Mouse (Mus musculus) small intestine, adult 2 months (tissue): ENCODE data around the gene Lypd6. TPM values are rescaled to one million over a fixed set of nuclear protein-coding genes. Genes with fewer than 3 reads are reported as not detected.

Experiments used
- H3K27ac ChIP-seq: fragments of 200-500 bp; 2 replicates; pipeline ENCODE4 v1.5.1; 2012; ENCODE audit warnings: low read depth, low read length, control low read depth, inconsistent platforms; ENCODE audit not compliant: insufficient read depth
- H3K27me3 ChIP-seq: fragments of 200-500 bp; 2 replicates; pipeline ENCODE4 v1.6.1; 2012; ENCODE audit warnings: mild to moderate bottlenecking, moderate library complexity, low read length, inconsistent platforms; ENCODE audit not compliant: control insufficient read depth, insufficient read depth
- H3K36me3 ChIP-seq: fragments of 200-500 bp; 2 replicates; pipeline ENCODE4 v1.6.1; 2012; ENCODE audit warnings: mild to moderate bottlenecking, low read length, control low read depth, inconsistent platforms; ENCODE audit not compliant: control insufficient read depth, insufficient read depth
- H3K4me1 ChIP-seq: fragments of 200-500 bp; 2 replicates; pipeline ENCODE4 v1.6.1; 2012; ENCODE audit warnings: low read length, inconsistent platforms, mixed read lengths; ENCODE audit not compliant: control insufficient read depth, insufficient read depth, insufficient read length
- H3K4me3 ChIP-seq: fragments of 200-500 bp; 2 replicates; pipeline ENCODE4 v1.5.1; 2012; ENCODE audit warnings: low read depth, mild to moderate bottlenecking, control low read depth, inconsistent platforms, low read length, moderate library complexity
- CTCF ChIP-seq: fragments of 200-500 bp; IDR thresholded peaks from 2 replicates; pipeline ENCODE4 v1.5.1; 2012; ENCODE audit warnings: low read depth, mild to moderate bottlenecking, control low read depth, inconsistent platforms, low read length, moderate library complexity, mixed read lengths; ENCODE audit not compliant: insufficient replicate concordance, insufficient read length; ENCODE audit errors: extremely low read depth
- POLR2A ChIP-seq: fragments of 200-500 bp; IDR thresholded peaks from 2 replicates; pipeline ENCODE4 v1.6.1; 2012; ENCODE audit warnings: low read depth, mild to moderate bottlenecking, control low read depth, inconsistent platforms, low read length, moderate library complexity
- WGBS: fragments of 180-500 bp; shearing (Covaris S2); methylation state at CpG from one replicate; pipeline ENCODE4 v1.1.7; 2018; 5-methylcytosine and 5-hydroxymethylcytosine counted together
- polyA plus RNA-seq: library from polyadenylated mRNA; depleted of rRNA; stranded (reverse); fragments of >200 nt; gene quantifications from 2 replicates; pipeline ENCODE4 v1.2.3, GENCODE M21; 2012

Lypd6 gene
- polyA plus RNA-seq, 1 experiment, result 1.4 TPM

DNA sequence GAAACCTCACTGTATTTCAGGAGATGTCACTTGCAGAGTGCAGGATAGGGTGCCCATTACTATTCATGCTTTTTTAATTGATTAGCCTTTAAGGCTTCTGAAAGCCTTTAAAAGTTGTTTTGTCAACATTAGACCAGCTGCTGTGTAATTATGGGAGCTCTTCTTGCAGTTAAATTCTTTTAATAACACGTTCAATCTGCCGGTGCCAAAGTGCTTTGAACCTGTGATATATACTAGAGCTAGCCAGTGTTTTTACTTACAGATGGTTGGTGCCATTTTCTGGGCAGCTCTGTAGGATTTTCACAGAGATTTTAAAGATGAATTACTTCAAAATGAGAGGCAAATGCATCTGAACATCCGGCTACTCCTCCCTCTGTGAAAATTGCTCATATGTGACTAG is 21.5 kb downstream of the Lypd6 start:
- H3K36me3 ChIP-seq, result no peaks in the 10 kb centered on the region
- no peak overlapping the region for H3K4me3 ChIP-seq
- TF ChIP-seq POLR2A, result no peak
- TF ChIP-seq CTCF, result no peak
- H3K27me3 ChIP-seq, result no peaks in the 10 kb centered on the region
- 70% methylated on average over 3 of the region's 3 CpGs for WGBS
- no peak overlapping the region for H3K27ac ChIP-seq
- H3K4me1 ChIP-seq, result no peaks in the 10 kb centered on the region

- Histone ChIP-seq H3K4me3 (no peak overlapping the region), H3K36me3 (no peaks in the 10 kb centered on the region), H3K27me3 (no peaks in the 10 kb centered on the region; the same call in 1 of the 2 replicates), H3K4me1 (peaks cover 17% of the 10 kb centered on the region; the same call in 1 of the 2 replicates), H3K27ac (no peak overlapping the region)
- 22% methylated on average over 3 of the region's 3 CpGs for WGBS
- TF ChIP-seq POLR2A, result no peak
- TF ChIP-seq CTCF, result no peak
Measured at GRCm38 (mm10) chr2:50096336-50096735, 30.1 kb downstream of the Lypd6 start.

DNA sequence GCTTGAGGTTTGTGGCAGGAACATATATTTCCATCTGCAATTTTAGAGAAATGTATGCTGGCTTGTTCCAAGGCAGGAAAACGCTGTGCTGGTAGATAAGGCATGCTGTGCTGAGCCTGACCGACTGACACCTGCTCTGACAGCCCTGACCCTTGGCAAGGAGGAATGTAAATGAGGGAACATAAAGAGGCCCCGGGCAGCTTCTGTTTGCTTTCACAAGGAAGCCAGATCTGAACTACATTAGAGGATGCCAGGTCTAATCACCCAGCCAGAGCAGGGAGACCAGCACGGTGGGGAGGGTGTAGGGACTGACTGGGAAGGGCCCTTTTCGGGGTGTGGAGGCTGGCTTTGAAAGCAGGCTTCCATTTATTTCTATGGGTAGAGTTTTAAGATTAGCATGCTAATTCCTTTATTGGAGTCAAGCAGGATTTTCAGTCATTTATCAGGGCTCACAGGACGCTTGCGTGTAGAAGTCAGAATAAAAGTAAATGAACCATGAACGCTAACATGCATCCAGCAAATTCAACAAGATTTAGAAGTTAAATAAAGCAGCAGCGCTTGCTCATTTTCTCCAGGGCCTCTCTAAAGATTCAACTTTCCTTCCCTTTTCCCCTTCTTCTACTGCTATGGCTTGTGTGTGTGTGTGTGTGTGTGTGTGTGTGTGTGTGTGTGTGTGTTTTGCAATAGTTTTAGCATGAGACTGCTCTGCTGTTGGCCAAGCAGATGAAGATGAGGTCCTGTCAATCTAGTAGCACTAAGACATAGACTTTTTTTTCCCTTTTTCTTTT is 34.3 kb downstream of the Lypd6 start:
- H3K27me3 ChIP-seq, result no peaks in the 10 kb centered on the region; the same call in 1 of the 2 replicates
- peaks cover 18% of the 10 kb centered on the region; the same call in 1 of the 2 replicates for H3K4me1 ChIP-seq
- H3K4me3 ChIP-seq, result no peak overlapping the region
- H3K27ac ChIP-seq, result no peak overlapping the region
- WGBS, result 17% methylated on average over 9 of the region's 9 CpGs
- no peaks in the 10 kb centered on the region for H3K36me3 ChIP-seq
- TF ChIP-seq CTCF (no peak), POLR2A (no peak)

GRCm38 (mm10) chr2:50101152-50101450 is 34.9 kb downstream of the Lypd6 start:
- Histone ChIP-seq H3K27me3 (no peaks in the 10 kb centered on the region; the same call in 1 of the 2 replicates), H3K27ac (no peak overlapping the region), H3K4me1 (peaks cover 18% of the 10 kb centered on the region; the same call in 1 of the 2 replicates), H3K4me3 (no peak overlapping the region), H3K36me3 (no peaks in the 10 kb centered on the region)
- WGBS, result 70% methylated on average over 1 of the region's 1 CpGs
- no peak for TF ChIP-seq CTCF

- no peak overlapping the region for H3K27ac ChIP-seq
- TF ChIP-seq CTCF, result no peak
- TF ChIP-seq POLR2A, result no peak
- WGBS, result 63% methylated on average over 7 of the region's 7 CpGs
- no peak overlapping the region for H3K4me3 ChIP-seq
- no peaks in the 10 kb centered on the region; the same call in 1 of the 2 replicates for H3K27me3 ChIP-seq
- H3K4me1 ChIP-seq, result peaks cover 17% of the 10 kb centered on the region; the same call in 1 of the 2 replicates
- H3K36me3 ChIP-seq, result no peaks in the 10 kb centered on the region
Measured at GRCm38 (mm10) chr2:50103850-50104503, 37.7 kb downstream of the Lypd6 start.

DNA sequence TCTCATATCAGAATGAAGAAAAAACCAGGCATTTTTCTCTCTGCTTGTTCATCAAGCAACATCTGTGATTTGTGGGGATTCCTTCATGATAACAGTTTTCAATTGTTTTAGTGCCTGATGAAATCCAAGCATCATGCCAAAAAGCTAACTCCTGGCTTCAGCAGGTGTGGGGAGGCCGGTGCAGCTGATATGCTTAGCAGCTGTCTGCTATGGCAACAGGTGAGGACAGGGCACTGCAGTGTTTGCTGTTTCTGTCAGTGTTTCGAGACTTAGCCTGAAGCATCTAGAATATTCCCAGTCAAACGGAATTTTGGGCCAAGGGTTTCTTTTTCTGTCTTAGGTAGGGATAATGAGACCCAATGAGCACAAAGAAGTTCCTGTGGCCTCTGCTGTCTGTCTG is 39.4 kb downstream of the Lypd6 start:
- WGBS, result 43% methylated on average over 3 of the region's 3 CpGs
- no peak for TF ChIP-seq POLR2A
- TF ChIP-seq CTCF, result no peak
- Histone ChIP-seq H3K27me3 (no peaks in the 10 kb centered on the region), H3K36me3 (no peaks in the 10 kb centered on the region), H3K27ac (no peak overlapping the region), H3K4me3 (no peak overlapping the region), H3K4me1 (peaks cover 8% of the 10 kb centered on the region; the same call in 1 of the 2 replicates)

DNA sequence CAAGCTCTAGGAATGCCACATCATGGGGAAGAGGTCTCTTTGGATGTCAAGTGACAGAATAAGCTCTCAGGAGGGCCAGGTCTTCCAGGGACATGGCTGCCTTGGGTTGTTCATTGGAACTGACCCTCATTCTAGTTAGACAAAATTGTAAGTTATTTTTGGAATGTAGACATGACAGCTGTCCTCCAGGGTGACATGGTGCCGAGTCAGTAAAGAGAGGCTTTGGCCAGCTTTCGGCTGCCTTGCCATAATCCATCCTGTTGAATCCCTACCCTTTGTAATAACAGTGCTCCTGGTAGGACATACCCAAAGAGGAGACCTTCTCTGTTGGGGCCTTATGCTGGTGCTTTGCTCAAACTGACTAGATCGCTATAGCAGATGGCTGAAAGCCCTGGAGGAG is 39.8 kb downstream of the Lypd6 start:
- no peaks in the 10 kb centered on the region for H3K36me3 ChIP-seq
- no peak for TF ChIP-seq CTCF
- TF ChIP-seq POLR2A, result no peak
- no peak overlapping the region for H3K27ac ChIP-seq
- H3K4me1 ChIP-seq, result 0 out of 2 replicates have a peak, but pooled peaks cover 5% of the 10 kb centered on the region
- 93% methylated on average over 3 of the region's 3 CpGs for WGBS
- no peak overlapping the region for H3K4me3 ChIP-seq
- H3K27me3 ChIP-seq, result no peaks in the 10 kb centered on the region
